Mouse (Mus musculus) MEL (cell line): Measurements from ENCODE around the gene Selenon. TPM values are rescaled to one million over a fixed set of nuclear protein-coding genes. Genes with fewer than 3 reads are reported as not detected.
A peak's percentile ranks its signal among the peaks of the same experiment; 100 is the strongest.

Source experiments
- DNase-seq: peaks from one replicate; pipeline ENCODE4 v3.0.0; 2011; ENCODE audit warnings: low read depth, low spot score
- H3K27ac ChIP-seq: 2 replicates; pipeline ENCODE4 v1.5.1; 2012; ENCODE audit warnings: low read depth, mild to moderate bottlenecking, control low read depth, low read length, moderate library complexity; ENCODE audit not compliant: control insufficient read depth
- H3K27me3 ChIP-seq, 2 experiments: fragments of 150-350 bp in 1 of 2; sonication (generic) in 1 of 2; 2 replicates each; pipeline ENCODE4 v1.6.1; 2012; ENCODE audit warnings: low read length in 2 of 2, mild to moderate bottlenecking in 2 of 2, improper control_type of control experiment in 1 of 2, moderate library complexity in 1 of 2; ENCODE audit not compliant: insufficient read depth in 2 of 2, control insufficient read depth in 1 of 2
- H3K36me3 ChIP-seq, 2 experiments: 2 replicates each; pipeline ENCODE4 v1.6.1; 2012 to 2014; ENCODE audit warnings: low read length in 2 of 2, improper control_type of control experiment in 1 of 2, inconsistent platforms in 1 of 2, mild to moderate bottlenecking in 1 of 2; ENCODE audit not compliant: insufficient read depth in 2 of 2, control insufficient read depth in 1 of 2
- H3K4me1 ChIP-seq, 2 experiments: fragments of 150-350 bp in 1 of 2; sonication (generic) in 1 of 2; 2 replicates each; pipeline ENCODE4 v1.6.1; 2012; ENCODE audit warnings: low read length in 2 of 2, improper control_type of control experiment in 1 of 2, mild to moderate bottlenecking in 1 of 2; ENCODE audit not compliant: insufficient read depth in 2 of 2, control insufficient read depth in 1 of 2
- H3K4me3 ChIP-seq, 2 experiments: fragments of 150-350 bp in 1 of 2; sonication (generic) in 1 of 2; 2 replicates each; pipeline ENCODE4 v1.5.1; 2012; ENCODE audit warnings: low read depth in 2 of 2, low read length in 2 of 2, mild to moderate bottlenecking in 2 of 2, moderate library complexity in 2 of 2, control low read depth in 1 of 2, improper control_type of control experiment in 1 of 2; ENCODE audit not compliant: control insufficient read depth in 1 of 2, insufficient read depth in 1 of 2
- H3K79me2 ChIP-seq: 2 replicates; pipeline ENCODE4 v1.6.1; 2012; ENCODE audit warnings: mild to moderate bottlenecking, low read length, moderate library complexity; ENCODE audit not compliant: control insufficient read depth, poor library complexity, insufficient read depth
- H3K9ac ChIP-seq: 2 replicates; pipeline ENCODE4 v1.6.1; 2012; ENCODE audit warnings: low read depth, mild to moderate bottlenecking, control low read depth, low read length, moderate library complexity; ENCODE audit not compliant: control insufficient read depth, poor library complexity, severe bottlenecking
- H3K9me3 ChIP-seq: fragments of 150-350 bp; sonication (generic); replicated peaks from 2 replicates; pipeline ENCODE4 v1.6.1; 2012; ENCODE audit warnings: mild to moderate bottlenecking, low read length, improper control_type of control experiment, moderate library complexity; ENCODE audit not compliant: insufficient read depth
- BHLHE40 ChIP-seq: IDR thresholded peaks from 2 replicates; pipeline ENCODE4 v1.6.1; 2012; ENCODE audit warnings: low read depth, mild to moderate bottlenecking, inconsistent platforms, low read length, improper control_type of control experiment, borderline replicate concordance
- CHD1 ChIP-seq: IDR thresholded peaks from 2 replicates; pipeline ENCODE4 v1.6.1; 2012; ENCODE audit warnings: low read depth, mild to moderate bottlenecking, inconsistent platforms, low read length, improper control_type of control experiment
- CHD2 ChIP-seq: IDR thresholded peaks from 2 replicates; pipeline ENCODE4 v1.6.1; 2011; ENCODE audit warnings: low read length, improper control_type of control experiment
- CTCF ChIP-seq, 3 experiments: IDR thresholded peaks in 2 of 3; conservative IDR thresholded peaks in 1 of 3; 2 replicates each; pipeline ENCODE4 v1.5.1; 2011 to 2012; ENCODE audit warnings: low read length in 3 of 3, low read depth in 2 of 3, mild to moderate bottlenecking in 2 of 3, improper control_type of control experiment in 1 of 3, inconsistent platforms in 1 of 3, mixed read lengths in 1 of 3, moderate library complexity in 1 of 3; ENCODE audit not compliant: control insufficient read depth in 1 of 3, insufficient read depth in 1 of 3, poor library complexity in 1 of 3, severe bottlenecking in 1 of 3
- E2F4 ChIP-seq: IDR thresholded peaks from 2 replicates; pipeline ENCODE4 v1.6.1; 2011; ENCODE audit warnings: low read depth, low read length, improper control_type of control experiment, borderline replicate concordance
- EP300 ChIP-seq, 2 experiments: IDR thresholded peaks; 2 replicates each; pipeline ENCODE4 v1.6.1; 2011; ENCODE audit warnings: improper control_type of control experiment in 2 of 2, low read length in 2 of 2, low read depth in 1 of 2, mild to moderate bottlenecking in 1 of 2
- HCFC1 ChIP-seq: IDR thresholded peaks from 2 replicates; pipeline ENCODE4 v1.6.1; 2012; ENCODE audit warnings: low read depth, mild to moderate bottlenecking, inconsistent platforms, low read length, improper control_type of control experiment, moderate library complexity
- MAFK ChIP-seq: IDR thresholded peaks from 2 replicates; pipeline ENCODE4 v1.6.1; 2011; ENCODE audit warnings: low read depth, mild to moderate bottlenecking, low read length, improper control_type of control experiment, borderline replicate concordance
- MAX ChIP-seq: IDR thresholded peaks from 2 replicates; pipeline ENCODE4 v1.6.1; 2011; ENCODE audit warnings: low read length, improper control_type of control experiment
- MAZ ChIP-seq: IDR thresholded peaks from 2 replicates; pipeline ENCODE4 v1.6.1; 2012; ENCODE audit warnings: low read depth, mild to moderate bottlenecking, inconsistent platforms, low read length, improper control_type of control experiment
- MXI1 ChIP-seq: IDR thresholded peaks from 2 replicates; pipeline ENCODE4 v1.6.1; 2011; ENCODE audit warnings: mild to moderate bottlenecking, low read depth, low read length, improper control_type of control experiment
- NELFE ChIP-seq: IDR thresholded peaks from 2 replicates; pipeline ENCODE4 v1.6.1; 2011; ENCODE audit warnings: low read depth, low read length, improper control_type of control experiment
- NRF1 ChIP-seq: IDR thresholded peaks from 2 replicates; pipeline ENCODE4 v1.6.1; 2014; ENCODE audit warnings: low read depth, mild to moderate bottlenecking, inconsistent platforms, low read length, improper control_type of control experiment, moderate library complexity; ENCODE audit not compliant: poor library complexity, insufficient read depth, severe bottlenecking
- POLR2A ChIP-seq, 2 experiments: IDR thresholded peaks; 2 replicates each; pipeline ENCODE4 v1.6.1; 2011 to 2012; ENCODE audit warnings: low read length in 2 of 2, mild to moderate bottlenecking in 2 of 2, control low read depth in 1 of 2, improper control_type of control experiment in 1 of 2, low read depth in 1 of 2, moderate library complexity in 1 of 2; ENCODE audit not compliant: control insufficient read depth in 1 of 2, insufficient read depth in 1 of 2, poor library complexity in 1 of 2
- POLR2AphosphoS5 ChIP-seq: IDR thresholded peaks from 2 replicates; pipeline ENCODE4 v1.6.1; 2012; ENCODE audit warnings: low read depth, borderline replicate concordance, mild to moderate bottlenecking, inconsistent platforms, low read length, moderate library complexity, mixed read lengths
- RAD21 ChIP-seq: IDR thresholded peaks from 2 replicates; pipeline ENCODE4 v1.6.1; 2011; ENCODE audit warnings: mild to moderate bottlenecking, low read depth, low read length, improper control_type of control experiment
- SMC3 ChIP-seq: IDR thresholded peaks from 2 replicates; pipeline ENCODE4 v1.6.1; 2011; ENCODE audit warnings: low read depth, low read length, improper control_type of control experiment
- USF2 ChIP-seq, 2 experiments: IDR thresholded peaks; 2 replicates each; pipeline ENCODE4 v1.6.1; 2011 to 2012; ENCODE audit warnings: improper control_type of control experiment in 2 of 2, low read length in 2 of 2, borderline replicate concordance in 1 of 2, inconsistent platforms in 1 of 2, low read depth in 1 of 2, mild to moderate bottlenecking in 1 of 2; ENCODE audit not compliant: insufficient read depth in 1 of 2
- ZKSCAN1 ChIP-seq: IDR thresholded peaks from 2 replicates; pipeline ENCODE4 v1.6.1; 2012; ENCODE audit warnings: low read depth, mild to moderate bottlenecking, inconsistent platforms, low read length, improper control_type of control experiment, moderate library complexity
- polyA plus RNA-seq, 2 experiments: library from polyadenylated mRNA; stranded (reverse) in 1 of 2; unstranded in 1 of 2; fragments of >175 nt in 1 of 2; fragments of >200 nt in 1 of 2; gene quantifications; 2 replicates each; pipeline versions ENCODE4 v1.2.1 to v1.2.4; 2012; ENCODE audit warnings: low replicate concordance in 2 of 2, low read depth in 1 of 2; ENCODE audit not compliant: insufficient read length in 2 of 2, insufficient read depth in 1 of 2, missing spikeins in 1 of 2
- total RNA-seq: library from RNA; depleted of rRNA; stranded (reverse); fragments of 300-350 nt; gene quantifications from 2 replicates; pipeline ENCODE4 v1.2.3, GENCODE M21; 2012

Gene Selenon
- total and polyA plus RNA-seq, 3 experiments: 2.9 to 16.3 TPM; not detected in 1

DNA sequence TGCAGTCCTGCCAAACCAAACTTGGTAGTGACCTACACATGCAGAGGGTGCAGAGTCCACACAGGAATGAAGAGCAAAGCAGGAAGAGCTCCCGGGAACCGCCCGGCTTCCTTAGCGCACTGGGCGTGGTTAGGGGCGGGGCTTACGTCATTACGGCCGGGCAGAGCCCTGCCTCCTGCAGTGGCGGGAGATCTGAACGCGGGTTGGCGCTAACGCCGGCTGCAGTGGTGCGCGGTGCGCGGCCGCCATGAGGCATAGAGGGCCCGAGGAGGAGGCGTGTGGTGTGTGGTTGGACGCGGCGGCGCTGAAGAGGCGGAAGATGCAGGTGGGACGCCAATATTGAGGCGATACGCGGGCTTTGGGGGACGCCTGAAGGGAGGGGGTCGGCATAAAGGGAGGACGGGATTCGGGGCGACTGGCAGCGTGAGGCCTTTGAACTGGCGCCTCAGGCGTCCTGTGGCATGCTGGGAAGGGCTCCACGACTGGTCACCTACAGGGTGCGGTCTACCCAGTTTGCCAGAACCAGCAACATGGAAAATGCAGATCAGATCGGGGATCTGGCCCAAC, 41.0 kb downstream of the Selenon start, which contains the start of gene Aunip:
TSS of gene Aunip (plus strand) at position 155 of the 567 bp plus-strand sequence.
- Histone ChIP-seq H3K9me3 (no peaks in the 10 kb centered on the region), H3K27ac (peak within 1 kb of the TSS; percentile 43), H3K4me3 (peak within 1 kb of the TSS; percentile 73 to 80), H3K4me1 (peaks cover 16 to 23% of the 10 kb centered on the region in 2 experiments), H3K79me2 (peaks cover 24% of the 10 kb centered on the region), H3K27me3 (no peaks in the 10 kb centered on the region), H3K9ac (peak within 1 kb of the TSS; percentile 77), H3K36me3 (peaks cover 0 to 20% of the 10 kb centered on the region in 2 experiments; a peak in 3 of 4 replicates)
- peak; percentile 86 to 88 for TF ChIP-seq POLR2A (IDR thresholded peaks at IDR 0.05; ENCODE audit: control insufficient read depth in 1 of 2, insufficient read depth in 1 of 2, low read depth in 1 of 2, low read length in 2 of 2, poor library complexity in 1 of 2)
- 0 out of 2 replicates have a peak, but pooled peaks have one; percentile 10 for TF ChIP-seq MXI1
- TF ChIP-seq NELFE: peak; percentile 62
- no peak for TF ChIP-seq MAZ
- TF ChIP-seq SMC3: no peak
- TF ChIP-seq MAX: peak; percentile 25; the same call in 1 of the 2 replicates
- TF ChIP-seq HCFC1: peak; percentile 58
- no peak for TF ChIP-seq RAD21
- TF ChIP-seq E2F4: peak; percentile 78; the same call in 1 of the 2 replicates
- DNase-seq: peak; percentile 93

DNA sequence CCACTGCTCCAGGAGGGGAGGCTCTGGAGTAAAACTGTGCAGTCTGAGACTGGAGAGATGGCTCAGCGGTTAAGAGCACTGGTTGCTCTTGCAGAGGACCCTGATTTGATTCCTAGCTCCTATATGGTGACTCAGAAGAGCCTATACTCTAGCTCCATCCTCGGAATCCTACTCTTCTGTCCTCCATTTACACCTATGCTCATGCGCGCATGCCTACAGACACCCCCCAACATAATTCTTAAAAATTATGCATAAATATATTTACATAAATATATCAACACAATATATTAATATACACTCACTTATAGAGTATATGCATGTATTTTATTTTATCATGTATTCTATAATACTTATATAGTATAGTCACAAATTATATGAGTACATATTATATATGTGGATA, 41.6 kb downstream of the Selenon start:
- Histone ChIP-seq H3K36me3 (peaks cover 0 to 23% of the 10 kb centered on the region in 2 experiments; a peak in 3 of 4 replicates), H3K4me3 (peak overlapping the region in 1 of 2 experiments; percentile 44; a peak in 1 of 4 replicates), H3K79me2 (peaks cover 23% of the 10 kb centered on the region), H3K27ac (no peak overlapping the region), H3K27me3 (no peaks in the 10 kb centered on the region), H3K9ac (no peak overlapping the region), H3K9me3 (no peaks in the 10 kb centered on the region), H3K4me1 (peaks cover 15 to 27% of the 10 kb centered on the region in 2 experiments)
- TF ChIP-seq POLR2AphosphoS5 (no peak), MAFK (no peak), BHLHE40 (no peak), ZKSCAN1 (no peak), NELFE (no peak), EP300 (IDR thresholded peaks at IDR 0.05; ENCODE audit: low read depth in 1 of 2, low read length in 2 of 2) (no peak), CHD1 (no peak), RAD21 (no peak), CHD2 (no peak), NRF1 (no peak), MXI1 (no peak), CTCF (IDR thresholded peaks at IDR 0.05 in 2 of 3, conservative IDR thresholded peaks at IDR 0.05 in 1 of 3; ENCODE audit: control insufficient read depth in 1 of 3, insufficient read depth in 1 of 3, low read depth in 2 of 3, low read length in 3 of 3, poor library complexity in 1 of 3, severe bottlenecking in 1 of 3) (no peak), USF2 (IDR thresholded peaks at IDR 0.05; ENCODE audit: borderline replicate concordance in 1 of 2, insufficient read depth in 1 of 2, low read depth in 1 of 2, low read length in 2 of 2) (no peak), HCFC1 (no peak)
- no peak for DNase-seq
